Mouse (Mus musculus) heart, postnatal 0 days (tissue): Measurements from ENCODE around the gene Yy1.

Experiments
- CTCF ChIP-seq: IDR thresholded peaks from 2 replicates; pipeline ENCODE4 v1.5.1; 2016; ENCODE audit warnings: antibody characterized with exemption, control low read depth, low read depth
- EP300 ChIP-seq: IDR thresholded peaks from 2 replicates; pipeline ENCODE4 v1.6.1; 2016; ENCODE audit warnings: antibody characterized with exemption, low read depth

- TF ChIP-seq CTCF = no peak
- TF ChIP-seq EP300 = no peak
These were observed 724 bp downstream of the Yy1 start for GRCm38 (mm10) chr12:108793453-108793941.
